Comparison of ENCODE assay signal across 10 mouse cellular contexts in genomic region chr12:26404781-26405702, GRCm38 (mm10). TPM values are rescaled to one million over a fixed set of nuclear protein-coding genes. Genes with fewer than 3 reads are reported as not detected.
DNase-seq lines count a peak whose midpoint lies in the region; ATAC-seq and TF ChIP-seq lines count a peak whose summit lies in the region.
"Had no signal": no experiment of that assay in that cellular context is flagged by ENCODE, and none has a peak within 500 bp of the region (broad histone marks: within the 10 kb centered on the region; RNA-seq: fewer than 3 reads in every experiment).

No protein-coding gene starts in this region.

- no peak overlapping the region for H3K27ac ChIP-seq in intestine, embryonic 14.5 days (ENCODE audit: low read depth)
- no peak overlapping the region for H3K27ac ChIP-seq in intestine, postnatal 0 days (ENCODE audit: low read depth, low read length)
- peak overlapping the region; percentile 69 for H3K27ac ChIP-seq in heart, embryonic 15.5 days
- H3K27ac ChIP-seq in lung, embryonic 14.5 days (ENCODE audit: low read depth), result peak overlapping the region; percentile 44; the same call in 1 of the 2 replicates
- H3K27ac ChIP-seq in stomach, postnatal 0 days (replicated peaks), result no peak overlapping the region

- TF ChIP-seq EP300 in stomach, postnatal 0 days (optimal IDR thresholded peaks at IDR 0.05), result no peak

- ATAC-seq in intestine, embryonic 14.5 days (replicated peaks; ENCODE audit: low FRiP score, low TSS enrichment, low read depth), result 0 out of 2 replicates have a peak, but pooled peaks have one; percentile 42
- ATAC-seq in intestine, postnatal 0 days, result no peak
- peak; percentile 66 for ATAC-seq in heart, embryonic 15.5 days (replicated peaks; ENCODE audit: insufficient number of reproducible peaks, insufficient read depth, low FRiP score, low read depth)
- ATAC-seq in lung, embryonic 14.5 days (ENCODE audit: insufficient read depth), result peak; percentile 42
- no peak for ATAC-seq in stomach, postnatal 0 days (ENCODE audit: low FRiP score, low TSS enrichment)

- no peak overlapping the region for H3K4me3 ChIP-seq in intestine, embryonic 14.5 days (ENCODE audit: low read depth, low read length)
- H3K4me3 ChIP-seq in intestine, postnatal 0 days (ENCODE audit: low read depth, low read length), result no peak overlapping the region
- no peak overlapping the region for H3K4me3 ChIP-seq in heart, embryonic 15.5 days
- no peak overlapping the region for H3K4me3 ChIP-seq in lung, embryonic 14.5 days (ENCODE audit: low read depth, low read length)
- no peak overlapping the region for H3K4me3 ChIP-seq in stomach, postnatal 0 days (ENCODE audit: low read depth, low read length)
- H3K4me3 ChIP-seq: erythroblast, embryonic 14.5 days; myocyte had no signal

- DNase-seq in intestine, embryonic 14.5 days (ENCODE audit: low spot score), result peak; percentile 27
- DNase-seq in Muller cell, postnatal 12 days (ENCODE audit: inconsistent ontology term), result peak; percentile 68
- peak; percentile 59 to 61 for DNase-seq in cerebellum, postnatal 10 days
- peak; percentile 65 for DNase-seq in lung, embryonic 14.5 days
- DNase-seq in embryo, embryonic 9.5 days (ENCODE audit: extremely low spot score), result no peak
- DNase-seq in stomach, postnatal 0 days (ENCODE audit: low spot score), result no peak

- no peaks in the 10 kb centered on the region for H3K27me3 ChIP-seq in intestine, embryonic 14.5 days (replicated peaks; ENCODE audit: control insufficient read depth, insufficient read depth, low read length)
- H3K27me3 ChIP-seq in intestine, postnatal 0 days (replicated peaks; ENCODE audit: control insufficient read depth, insufficient read depth, low read length), result no peaks in the 10 kb centered on the region
- H3K27me3 ChIP-seq in heart, embryonic 15.5 days, result no peaks in the 10 kb centered on the region
- H3K27me3 ChIP-seq in lung, embryonic 14.5 days (ENCODE audit: insufficient read depth, low read length), result no peaks in the 10 kb centered on the region
- H3K27me3 ChIP-seq in stomach, postnatal 0 days (ENCODE audit: control insufficient read depth, insufficient read depth, low read length), result no peaks in the 10 kb centered on the region

- no peak overlapping the region for H3K9ac ChIP-seq in intestine, embryonic 14.5 days (ENCODE audit: low read length)
- no peak overlapping the region for H3K9ac ChIP-seq in intestine, postnatal 0 days (ENCODE audit: low read depth, low read length)
- no peak overlapping the region for H3K9ac ChIP-seq in heart, embryonic 15.5 days
- no peak overlapping the region; the same call in 1 of the 2 replicates for H3K9ac ChIP-seq in lung, embryonic 14.5 days
- H3K9ac ChIP-seq in stomach, postnatal 0 days (ENCODE audit: low read length), result no peak overlapping the region

- H3K4me1 ChIP-seq in intestine, embryonic 14.5 days (replicated peaks; ENCODE audit: control insufficient read depth, insufficient read depth, low read length), result peaks cover 32% of the 10 kb centered on the region
- H3K4me1 ChIP-seq in intestine, postnatal 0 days (replicated peaks; ENCODE audit: control insufficient read depth, insufficient read depth, low read length), result peaks cover 4% of the 10 kb centered on the region; the same call in 1 of the 2 replicates
- peaks cover 56% of the 10 kb centered on the region for H3K4me1 ChIP-seq in heart, embryonic 15.5 days (replicated peaks)
- peaks cover 47% of the 10 kb centered on the region for H3K4me1 ChIP-seq in lung, embryonic 14.5 days (ENCODE audit: insufficient read depth)
- no peaks in the 10 kb centered on the region for H3K4me1 ChIP-seq in stomach, postnatal 0 days (replicated peaks; ENCODE audit: control insufficient read depth, insufficient read depth)

- 69% methylated on average over 11 of the region's 11 CpGs for WGBS in intestine, embryonic 14.5 days
- WGBS in intestine, postnatal 0 days, result 50% methylated on average over 11 of the region's 11 CpGs
- 37% methylated on average over 11 of the region's 11 CpGs for WGBS in heart, embryonic 15.5 days
- WGBS in lung, embryonic 14.5 days, result 44% methylated on average over 11 of the region's 11 CpGs
- WGBS in stomach, postnatal 0 days, result 50% methylated on average over 11 of the region's 11 CpGs

- no peak for TF ChIP-seq CTCF in intestine, postnatal 0 days (IDR thresholded peaks at IDR 0.05; ENCODE audit: low read depth)
- TF ChIP-seq CTCF in lung, embryonic 14.5 days (IDR thresholded peaks at IDR 0.05; ENCODE audit: low read depth), result no peak
- TF ChIP-seq CTCF in stomach, postnatal 0 days (IDR thresholded peaks at IDR 0.05; ENCODE audit: low read depth), result no peak

- H3K36me3 ChIP-seq in intestine, embryonic 14.5 days (ENCODE audit: control insufficient read depth, insufficient read depth, low read length), result no peaks in the 10 kb centered on the region
- no peaks in the 10 kb centered on the region for H3K36me3 ChIP-seq in intestine, postnatal 0 days (ENCODE audit: control insufficient read depth, insufficient read depth)
- no peaks in the 10 kb centered on the region for H3K36me3 ChIP-seq in heart, embryonic 15.5 days
- H3K36me3 ChIP-seq in lung, embryonic 14.5 days (ENCODE audit: insufficient read depth), result peaks cover 26% of the 10 kb centered on the region
- H3K36me3 ChIP-seq in stomach, postnatal 0 days (ENCODE audit: control insufficient read depth, insufficient read depth, low read length), result no peaks in the 10 kb centered on the region

- no peaks in the 10 kb centered on the region for H3K9me3 ChIP-seq in intestine, embryonic 14.5 days (ENCODE audit: control insufficient read depth, low read length)
- H3K9me3 ChIP-seq in intestine, postnatal 0 days (ENCODE audit: control insufficient read depth), result no peaks in the 10 kb centered on the region
- no peaks in the 10 kb centered on the region for H3K9me3 ChIP-seq in heart, embryonic 15.5 days (replicated peaks)
- H3K9me3 ChIP-seq in lung, embryonic 14.5 days (ENCODE audit: low read depth, low read length), result no peaks in the 10 kb centered on the region
- no peaks in the 10 kb centered on the region for H3K9me3 ChIP-seq in stomach, postnatal 0 days (ENCODE audit: control insufficient read depth, low read length)

- no peak overlapping the region for H3K4me2 ChIP-seq in intestine, embryonic 14.5 days (ENCODE audit: low read length)
- H3K4me2 ChIP-seq in intestine, postnatal 0 days (replicated peaks; ENCODE audit: low read depth), result no peak overlapping the region
- peak overlapping the region; percentile 47 for H3K4me2 ChIP-seq in heart, embryonic 15.5 days
- H3K4me2 ChIP-seq in lung, embryonic 14.5 days, result peak overlapping the region; percentile 18; the same call in 1 of the 2 replicates
- no peak overlapping the region for H3K4me2 ChIP-seq in stomach, postnatal 0 days (replicated peaks; ENCODE audit: low read depth)

RNA-seq across cellular contexts. Expression of gene Rnf144a, which starts 10.0 kb away (rescaled TPM):
- polyA plus RNA-seq in intestine, embryonic 14.5 days (2014; fragmentation: Nextera tagmentation; extraction: Ambion mirVana), result 19.6 and 22.4 TPM in 2 replicates
- 4.4 and 5.5 TPM in 2 replicates for polyA plus RNA-seq in intestine, postnatal 0 days (2015; fragmentation: Nextera tagmentation; extraction: Ambion mirVana)
- 11.8 and 16.6 TPM in 2 replicates for polyA plus RNA-seq in heart, embryonic 15.5 days (2015; fragmentation: Nextera tagmentation; extraction: Ambion mirVana)
- polyA plus RNA-seq in lung, embryonic 14.5 days (2014; fragmentation: Nextera tagmentation; extraction: Ambion mirVana), result 45.6 and 46.9 TPM in 2 replicates
- 5.0 and 5.9 TPM in 2 replicates for polyA plus RNA-seq in stomach, postnatal 0 days (2015; fragmentation: Nextera tagmentation; extraction: Ambion mirVana)
- polyA plus RNA-seq: erythroblast, embryonic 14.5 days; myocyte had no signal

RNA-seq across cellular contexts. Expression of gene Rsad2, which starts 51.2 kb away (rescaled TPM):
- polyA plus RNA-seq in intestine, embryonic 14.5 days (2014; fragmentation: Nextera tagmentation; extraction: Ambion mirVana), result 1.1 and 1.8 TPM in 2 replicates
- 10.8 and 13.1 TPM in 2 replicates for polyA plus RNA-seq in intestine, postnatal 0 days (2015; fragmentation: Nextera tagmentation; extraction: Ambion mirVana)
- 2.6 and 3.5 TPM in 2 replicates for polyA plus RNA-seq in heart, embryonic 15.5 days (2015; fragmentation: Nextera tagmentation; extraction: Ambion mirVana)
- 0.30 and 0.31 TPM in 2 replicates for polyA plus RNA-seq in lung, embryonic 14.5 days (2014; fragmentation: Nextera tagmentation; extraction: Ambion mirVana)
- polyA plus RNA-seq in stomach, postnatal 0 days (2015; fragmentation: Nextera tagmentation; extraction: Ambion mirVana), result 0.89 and 1.2 TPM in 2 replicates

Comparison
In these comparisons a context has a peak if more than half of its experiments do, and no peak if none do; other contexts are left out.
1. ATAC-seq: peak in intestine, embryonic 14.5 days (single experiment), heart, embryonic 15.5 days (single experiment) and lung, embryonic 14.5 days (single experiment); none in intestine, postnatal 0 days (single experiment) and stomach, postnatal 0 days (single experiment).
2. DNase-seq: peak in intestine, embryonic 14.5 days (single experiment), Muller cell, postnatal 12 days (single experiment), cerebellum, postnatal 10 days (2 of 2) and lung, embryonic 14.5 days (single experiment); none in embryo, embryonic 9.5 days (single experiment) and stomach, postnatal 0 days (single experiment).
3. H3K27ac ChIP-seq: peak in heart, embryonic 15.5 days (single experiment) and lung, embryonic 14.5 days (single experiment); none in intestine, embryonic 14.5 days (single experiment), intestine, postnatal 0 days (single experiment) and stomach, postnatal 0 days (single experiment).
4. H3K4me2 ChIP-seq: peak in heart, embryonic 15.5 days (single experiment) and lung, embryonic 14.5 days (single experiment); none in intestine, embryonic 14.5 days (single experiment), intestine, postnatal 0 days (single experiment) and stomach, postnatal 0 days (single experiment).